Mouse (Mus musculus) ES-Bruce4 (cell line): ENCODE results near the gene Mc1r. TPM values are rescaled to one million over a fixed set of nuclear protein-coding genes. Genes with fewer than 3 reads are reported as not detected.
A peak's percentile ranks its signal among the peaks of the same experiment; 100 is the strongest.

Source experiments
- H3K27ac ChIP-seq: 2 replicates; pipeline ENCODE4 v1.5.1; 2012; ENCODE audit warnings: low read length, inconsistent platforms; ENCODE audit not compliant: insufficient read depth
- H3K27me3 ChIP-seq: 2 replicates; pipeline ENCODE4 v1.6.1; 2012; ENCODE audit warnings: mild to moderate bottlenecking, low read length, inconsistent platforms; ENCODE audit not compliant: control insufficient read depth, poor library complexity, insufficient read depth, severe bottlenecking
- H3K36me3 ChIP-seq: 2 replicates; pipeline ENCODE4 v1.6.1; 2012; ENCODE audit warnings: inconsistent platforms, mild to moderate bottlenecking, low read length, moderate library complexity; ENCODE audit not compliant: control insufficient read depth, poor library complexity, insufficient read depth, severe bottlenecking
- H3K4me1 ChIP-seq: one replicate; pipeline ENCODE4 v1.8.1; 2011; ENCODE audit warnings: low read length; ENCODE audit not compliant: control insufficient read depth, insufficient read depth
- H3K4me3 ChIP-seq: 2 replicates; pipeline ENCODE4 v1.5.1; 2011; ENCODE audit warnings: low read depth, mild to moderate bottlenecking, low read length
- H3K9ac ChIP-seq: 2 replicates; pipeline ENCODE4 v1.6.1; 2012; ENCODE audit warnings: low read depth, mild to moderate bottlenecking, inconsistent platforms; ENCODE audit not compliant: poor library complexity, severe bottlenecking
- H3K9me3 ChIP-seq: replicated peaks from 2 replicates; pipeline ENCODE4 v1.6.1; 2012; ENCODE audit warnings: mild to moderate bottlenecking, low read length, inconsistent platforms; ENCODE audit not compliant: control insufficient read depth, poor library complexity, insufficient read depth, severe bottlenecking
- CTCF ChIP-seq: IDR thresholded peaks from one replicate; pipeline ENCODE4 v1.8.1; 2011; ENCODE audit warnings: low read depth, low read length
- EP300 ChIP-seq: IDR thresholded peaks from 2 replicates; pipeline ENCODE4 v1.6.1; 2011; ENCODE audit warnings: low read depth, low read length; ENCODE audit not compliant: insufficient read depth
- POLR2A ChIP-seq: IDR thresholded peaks from one replicate; pipeline ENCODE4 v1.8.1; 2011; ENCODE audit warnings: low read length; ENCODE audit not compliant: insufficient read depth
- polyA plus RNA-seq: library from polyadenylated mRNA; stranded (reverse); fragments of >200 nt; gene quantifications from 2 replicates; pipeline ENCODE4 v1.2.4, GENCODE M21; 2011; ENCODE audit warnings: low read depth; ENCODE audit not compliant: missing spikeins, insufficient read depth, insufficient read length

The Mc1r gene
- polyA plus RNA-seq, 1 experiment, result not detected

- Histone ChIP-seq H3K9me3 (no peaks in the 10 kb centered on the region), H3K4me3 (peak overlapping the region; percentile 76), H3K4me1 (peaks cover 2% of the 10 kb centered on the region), H3K9ac (peak overlapping the region; percentile 38), H3K27me3 (no peaks in the 10 kb centered on the region), H3K36me3 (peaks cover 29% of the 10 kb centered on the region), H3K27ac (peak overlapping the region; percentile 45)
- TF ChIP-seq CTCF, result no peak
- no peak for TF ChIP-seq POLR2A
- no peak for TF ChIP-seq EP300
These were observed 47.7 kb downstream of the Mc1r start for GRCm38 (mm10) chr8:123454559-123454958.

Other genes with a start within 250 kb of the Mc1r start
- gene Sult5a1, start 248.8 kb upstream of the Mc1r start, polyA plus RNA-seq, result 2.2 and 2.9 TPM in 2 replicates
- gene Dpep1, start 220.9 kb upstream of the Mc1r start, polyA plus RNA-seq, result not detected in 2 replicates
- 64.1 and 66.0 TPM in 2 replicates for gene Chmp1a, start 194.3 kb upstream of the Mc1r start, polyA plus RNA-seq
- 1.8 TPM in 2 replicates for gene Spata33, start 194.3 kb upstream of the Mc1r start, polyA plus RNA-seq
- gene Cdk10, start 182.3 kb upstream of the Mc1r start, polyA plus RNA-seq, result 34.3 and 35.7 TPM in 2 replicates
- 0.25 and 0.64 TPM in 2 replicates for gene Spata2l, start 170.9 kb upstream of the Mc1r start, polyA plus RNA-seq
- 7.4 and 8.0 TPM in 2 replicates for gene Zfp276, start 152.9 kb upstream of the Mc1r start, polyA plus RNA-seq
- 4.7 and 8.9 TPM in 2 replicates for gene Vps9d1, start 152.8 kb upstream of the Mc1r start, polyA plus RNA-seq
- gene Fanca, start 88.5 kb upstream of the Mc1r start, polyA plus RNA-seq, result 56.4 and 58.9 TPM in 2 replicates
- 4.2 and 5.0 TPM in 2 replicates for gene Spire2, start 74.4 kb upstream of the Mc1r start, polyA plus RNA-seq
- gene Tcf25, start 33.4 kb upstream of the Mc1r start, polyA plus RNA-seq, result 239 TPM in 2 replicates
- 19.6 and 20.1 TPM in 2 replicates for gene Tubb3, start 4.3 kb downstream of the Mc1r start, polyA plus RNA-seq
- gene Def8, start 16.4 kb downstream of the Mc1r start, polyA plus RNA-seq, result 76.6 and 81.6 TPM in 2 replicates
- gene Afg3l1, start 70.8 kb downstream of the Mc1r start, polyA plus RNA-seq, result 42.0 and 45.3 TPM in 2 replicates
- gene Dbndd1, start 108.4 kb downstream of the Mc1r start, polyA plus RNA-seq, result 0.75 and 1.6 TPM in 2 replicates
- gene Gas8, start 111.7 kb downstream of the Mc1r start, polyA plus RNA-seq, result 11.6 and 11.8 TPM in 2 replicates
- gene Rhou, start 246.8 kb downstream of the Mc1r start, polyA plus RNA-seq, result 60.3 and 60.7 TPM in 2 replicates